Mouse (Mus musculus) forebrain, embryonic 14.5 days (tissue): Measurements from ENCODE around the gene Fgfr2. TPM values are rescaled to one million over a fixed set of nuclear protein-coding genes. Genes with fewer than 3 reads are reported as not detected.
A peak's percentile ranks its signal among the peaks of the same experiment; 100 is the strongest.

Source experiments
- ATAC-seq: fragments of 200-750 bp; cut with Nextera tagmentation; 2 replicates; pipeline ENCODE4 v1.8.0; 2017; ENCODE audit warnings: mild to moderate bottlenecking, moderate library complexity
- DNase-seq: peaks from one replicate; pipeline ENCODE4 v3.0.0-alpha.2; 2015; ENCODE audit warnings: low spot score
- H3K27ac ChIP-seq: fragments of 300-500 bp; sonication (generic); 2 replicates; pipeline ENCODE4 v1.5.1; 2014; ENCODE audit warnings: low read depth, mild to moderate bottlenecking, control low read depth, low read length, moderate library complexity
- H3K27me3 ChIP-seq: fragments of 300-500 bp; sonication (generic); replicated peaks from 2 replicates; pipeline ENCODE4 v1.6.1; 2014; ENCODE audit warnings: low read length, control low read depth, mixed read lengths; ENCODE audit not compliant: control insufficient read depth, insufficient read depth
- H3K36me3 ChIP-seq: fragments of 300-500 bp; sonication (generic); 2 replicates; pipeline ENCODE4 v1.6.1; 2014; ENCODE audit warnings: low read length, control low read depth; ENCODE audit not compliant: control insufficient read depth, insufficient read depth
- H3K4me1 ChIP-seq: fragments of 300-500 bp; sonication (generic); 2 replicates; pipeline ENCODE4 v1.6.1; 2014; ENCODE audit warnings: antibody characterized with exemption, low read length, control low read depth; ENCODE audit not compliant: control insufficient read depth, insufficient read depth
- H3K4me2 ChIP-seq: fragments of 300-500 bp; sonication (generic); 2 replicates; pipeline ENCODE4 v1.6.1; 2014; ENCODE audit warnings: mild to moderate bottlenecking, control low read depth, low read length
- H3K4me3 ChIP-seq: fragments of 300-500 bp; sonication (generic); 2 replicates; pipeline ENCODE4 v1.5.1; 2014; ENCODE audit warnings: low read depth, low read length, control low read depth
- H3K9ac ChIP-seq: fragments of 300-500 bp; sonication (generic); 2 replicates; pipeline ENCODE4 v1.6.1; 2014; ENCODE audit warnings: mild to moderate bottlenecking, low read length, control low read depth, moderate library complexity
- H3K9me3 ChIP-seq: fragments of 300-500 bp; sonication (generic); replicated peaks from 2 replicates; pipeline ENCODE4 v1.6.1; 2016; ENCODE audit warnings: low read length, control low read depth, mixed read lengths; ENCODE audit not compliant: control insufficient read depth
- WGBS: fragments of 180-500 bp; shearing (Covaris S2); extraction: QIAGEN DNeasy Blood & Tissue Kit; methylation state at CpG from one replicate; pipeline ENCODE4 v1.1.7; 2014; 5-methylcytosine and 5-hydroxymethylcytosine counted together
- polyA plus RNA-seq: library from polyadenylated mRNA; unstranded; fragments of >200 nt; fragmentation: Nextera tagmentation; extraction: Ambion mirVana; gene quantifications from 2 replicates; pipeline ENCODE4 v1.2.1, GENCODE M21; 2014

Gene Fgfr2
- polyA plus RNA-seq, 1 experiment from 2014 or later: 35.9 TPM

DNA sequence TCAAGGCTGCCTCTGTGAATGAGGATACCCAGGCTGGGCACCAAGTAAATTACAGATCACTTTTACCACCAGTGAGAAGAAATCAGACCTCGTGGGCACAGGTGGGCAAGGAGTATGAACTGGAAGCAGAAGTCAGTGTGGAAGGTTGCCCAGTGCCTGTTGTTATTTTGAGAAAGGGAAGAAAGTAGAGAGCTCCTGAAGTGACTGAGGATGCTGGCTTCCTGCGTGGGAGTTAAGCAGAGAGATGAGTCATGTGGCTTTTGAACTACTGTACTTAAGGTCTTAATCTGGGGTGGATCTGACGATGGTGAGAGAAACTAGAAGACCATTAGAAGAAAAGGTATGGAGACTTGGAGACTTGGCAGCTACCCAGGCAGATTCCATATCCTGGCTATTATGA lies 2236.9 kb downstream of the Fgfr2 start:
- WGBS: 81% methylated on average over 3 of the region's 3 CpGs

DNA sequence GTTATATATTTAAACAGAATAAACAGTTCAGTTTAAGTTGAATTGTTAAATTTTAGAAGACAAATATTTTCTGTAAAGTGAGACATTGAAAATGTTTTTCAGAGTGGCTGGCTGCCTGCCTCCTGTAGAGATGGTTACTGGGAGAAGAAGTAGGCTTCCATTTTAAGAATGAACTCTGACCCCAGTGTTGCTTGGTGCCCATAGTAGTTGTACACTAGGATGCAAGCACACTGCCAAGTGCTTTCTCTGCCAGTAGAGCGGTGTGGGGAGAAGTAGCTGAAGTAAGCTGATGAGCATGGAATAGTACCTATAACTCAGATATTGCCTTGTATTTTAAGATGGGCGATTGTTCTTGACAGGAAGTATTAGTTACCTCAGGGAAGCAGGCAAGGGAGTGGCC lies 2239.0 kb downstream of the Fgfr2 start:
- peaks cover 10% of the 10 kb centered on the region; the same call in 1 of the 2 replicates for H3K36me3 ChIP-seq
- ATAC-seq (no peak), DNase-seq (no peak)
- no peak overlapping the region for H3K4me2 ChIP-seq
- WGBS: 92% methylated on average over 2 of the region's 2 CpGs
- H3K4me3 ChIP-seq: no peak overlapping the region
- no peak overlapping the region for H3K27ac ChIP-seq
- no peaks in the 10 kb centered on the region for H3K27me3 ChIP-seq
- H3K9me3 ChIP-seq: no peaks in the 10 kb centered on the region
- no peaks in the 10 kb centered on the region for H3K4me1 ChIP-seq
- no peak overlapping the region for H3K9ac ChIP-seq

More for the DNA sequence above, 2236.9 kb downstream of the Fgfr2 start:
- Histone ChIP-seq H3K27ac (no peak overlapping the region), H3K4me3 (no peak overlapping the region), H3K36me3 (peaks cover 7% of the 10 kb centered on the region; the same call in 1 of the 2 replicates), H3K9ac (no peak overlapping the region), H3K4me1 (no peaks in the 10 kb centered on the region), H3K4me2 (no peak overlapping the region), H3K27me3 (no peaks in the 10 kb centered on the region), H3K9me3 (no peaks in the 10 kb centered on the region)
- no peak for DNase-seq
- no peak for ATAC-seq

GRCm38 (mm10) chr7:130867256-130867655 lies 2255.9 kb downstream of the Fgfr2 start:
- 0 out of 2 replicates have a peak overlapping the region, but pooled peaks have one; percentile 4 for H3K4me2 ChIP-seq
- no peak overlapping the region for H3K27ac ChIP-seq
- no peaks in the 10 kb centered on the region for H3K36me3 ChIP-seq
- H3K4me1 ChIP-seq: peaks cover 5% of the 10 kb centered on the region; the same call in 1 of the 2 replicates
- peak overlapping the region; percentile 76 for H3K4me3 ChIP-seq
- H3K9me3 ChIP-seq: no peaks in the 10 kb centered on the region
- H3K27me3 ChIP-seq: 0 out of 2 replicates have a peak, but pooled peaks cover 5% of the 10 kb centered on the region
- no peak for ATAC-seq
- no peak overlapping the region for H3K9ac ChIP-seq
- DNase-seq: no peak
- WGBS: 70% methylated on average over 3 of the region's 3 CpGs

GRCm38 (mm10) chr7:130866640-130867039 lies 2256.5 kb downstream of the Fgfr2 start:
- DNase-seq: no peak
- Histone ChIP-seq H3K27me3 (0 out of 2 replicates have a peak, but pooled peaks cover 5% of the 10 kb centered on the region), H3K4me2 (peak overlapping the region; percentile 71), H3K4me1 (peaks cover 6% of the 10 kb centered on the region; the same call in 1 of the 2 replicates), H3K36me3 (no peaks in the 10 kb centered on the region), H3K9ac (peak overlapping the region; percentile 86), H3K9me3 (no peaks in the 10 kb centered on the region), H3K4me3 (peak overlapping the region; percentile 76), H3K27ac (no peak overlapping the region)
- 3% methylated on average over 13 of the region's 13 CpGs for WGBS
- no peak for ATAC-seq

- DNase-seq: peak; percentile 99
- Histone ChIP-seq H3K27me3 (0 out of 2 replicates have a peak, but pooled peaks cover 5% of the 10 kb centered on the region), H3K9ac (peak within 1 kb of the TSS; percentile 86), H3K9me3 (no peaks in the 10 kb centered on the region), H3K27ac (peak within 1 kb of the TSS; percentile 81), H3K36me3 (no peaks in the 10 kb centered on the region), H3K4me1 (peaks cover 13% of the 10 kb centered on the region), H3K4me2 (peak within 1 kb of the TSS; percentile 71), H3K4me3 (peak within 1 kb of the TSS; percentile 76)
- ATAC-seq: peak; percentile 99
- under 1% methylated on average over 102 of the region's 114 CpGs for WGBS
These were observed 2257.2 kb downstream of the Fgfr2 start, which contains the start of gene Plekha1 for GRCm38 (mm10) chr7:130865613-130866591. Gene Plekha1 (plus strand): TSS chr7:130865756.

GRCm38 (mm10) chr7:130864711-130865110 lies 2258.4 kb downstream of the Fgfr2 start:
- Histone ChIP-seq H3K9ac (no peak overlapping the region), H3K36me3 (no peaks in the 10 kb centered on the region), H3K4me2 (no peak overlapping the region), H3K4me3 (no peak overlapping the region), H3K27me3 (0 out of 2 replicates have a peak, but pooled peaks cover 5% of the 10 kb centered on the region), H3K4me1 (peaks cover 17% of the 10 kb centered on the region), H3K27ac (no peak overlapping the region), H3K9me3 (no peaks in the 10 kb centered on the region)
- 86% methylated on average over 7 of the region's 7 CpGs for WGBS
- ATAC-seq (no peak), DNase-seq (no peak)

- ATAC-seq (no peak), DNase-seq (peak; percentile 63)
- WGBS: 25% methylated on average over 1 of the region's 1 CpGs
- 0 out of 2 replicates have a peak, but pooled peaks cover 5% of the 10 kb centered on the region for H3K27me3 ChIP-seq
- H3K4me2 ChIP-seq: no peak overlapping the region
- H3K9ac ChIP-seq: no peak overlapping the region
- H3K27ac ChIP-seq: no peak overlapping the region
- no peak overlapping the region for H3K4me3 ChIP-seq
- no peaks in the 10 kb centered on the region for H3K36me3 ChIP-seq
- H3K4me1 ChIP-seq: peaks cover 17% of the 10 kb centered on the region
- no peaks in the 10 kb centered on the region for H3K9me3 ChIP-seq
These were observed 2260.6 kb downstream of the Fgfr2 start for GRCm38 (mm10) chr7:130862501-130862900.

- no peak overlapping the region for H3K4me2 ChIP-seq
- H3K27ac ChIP-seq: peak overlapping the region; percentile 50; the same call in 1 of the 2 replicates
- WGBS: 14% methylated on average over 11 of the region's 11 CpGs
- H3K36me3 ChIP-seq: no peaks in the 10 kb centered on the region
- H3K9me3 ChIP-seq: no peaks in the 10 kb centered on the region
- peak; percentile 68 for DNase-seq
- H3K27me3 ChIP-seq: 0 out of 2 replicates have a peak, but pooled peaks cover 5% of the 10 kb centered on the region
- H3K4me3 ChIP-seq: no peak overlapping the region
- H3K9ac ChIP-seq: peak overlapping the region; percentile 0; the same call in 1 of the 2 replicates
- peaks cover 14% of the 10 kb centered on the region for H3K4me1 ChIP-seq
- peak; percentile 9; the same call in 1 of the 2 replicates for ATAC-seq
These were observed 2262.4 kb downstream of the Fgfr2 start for GRCm38 (mm10) chr7:130860721-130861142.
